Mouse (Mus musculus) thymus, adult 2 months (tissue): ENCODE measurements around the gene Ier2.

Experiments used
- CTCF ChIP-seq: fragments of 200-500 bp; IDR thresholded peaks from 2 replicates; pipeline ENCODE4 v1.5.1; 2012; ENCODE audit warnings: mild to moderate bottlenecking, control low read depth, low read length, moderate library complexity, borderline replicate concordance; ENCODE audit not compliant: control insufficient read depth, poor library complexity, insufficient read depth; ENCODE audit errors: extremely low read depth
- POLR2A ChIP-seq: fragments of 200-500 bp; IDR thresholded peaks from 2 replicates; pipeline ENCODE4 v1.6.1; 2012; ENCODE audit warnings: mild to moderate bottlenecking, low read length, control low read depth, moderate library complexity; ENCODE audit not compliant: control insufficient read depth, poor library complexity, insufficient read depth; ENCODE audit errors: extremely low read depth

DNA sequence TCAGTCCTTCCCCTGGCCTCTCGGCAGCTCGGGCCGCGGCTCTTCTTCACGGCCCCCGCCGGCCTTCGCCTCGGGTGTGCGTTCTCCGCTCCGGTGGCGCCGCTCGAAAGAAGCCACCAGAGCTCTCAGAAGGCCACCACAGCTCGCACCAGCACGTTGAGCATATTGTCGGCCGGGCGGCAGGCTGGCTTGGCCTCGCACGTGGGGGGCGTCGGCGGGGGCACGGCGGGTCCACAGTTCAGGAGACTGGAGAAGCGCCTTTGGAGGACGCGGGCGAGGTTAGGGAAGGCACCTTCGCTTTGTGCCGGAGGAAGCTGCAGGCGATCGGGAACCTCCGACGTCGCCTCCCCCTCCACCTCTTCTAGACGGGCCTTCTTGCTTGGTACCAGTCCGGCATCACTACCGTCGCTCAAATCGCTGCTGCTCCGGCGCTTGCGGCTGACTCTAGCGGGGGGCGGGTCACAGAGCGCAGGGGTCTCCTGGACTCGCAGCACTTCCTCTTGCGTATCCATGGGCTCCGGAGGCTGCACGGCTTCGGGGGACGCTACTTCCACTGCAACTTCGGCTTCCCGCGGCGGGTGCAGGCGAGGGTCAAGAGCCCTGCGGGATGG, 586 bp downstream of the Ier2 start:
- TF ChIP-seq POLR2A, result no peak
- 0 out of 2 replicates have a peak, but pooled peaks have one; percentile 9 for TF ChIP-seq CTCF
